ENCODE assay signal across 9 mouse cellular contexts in the genomic region with DNA sequence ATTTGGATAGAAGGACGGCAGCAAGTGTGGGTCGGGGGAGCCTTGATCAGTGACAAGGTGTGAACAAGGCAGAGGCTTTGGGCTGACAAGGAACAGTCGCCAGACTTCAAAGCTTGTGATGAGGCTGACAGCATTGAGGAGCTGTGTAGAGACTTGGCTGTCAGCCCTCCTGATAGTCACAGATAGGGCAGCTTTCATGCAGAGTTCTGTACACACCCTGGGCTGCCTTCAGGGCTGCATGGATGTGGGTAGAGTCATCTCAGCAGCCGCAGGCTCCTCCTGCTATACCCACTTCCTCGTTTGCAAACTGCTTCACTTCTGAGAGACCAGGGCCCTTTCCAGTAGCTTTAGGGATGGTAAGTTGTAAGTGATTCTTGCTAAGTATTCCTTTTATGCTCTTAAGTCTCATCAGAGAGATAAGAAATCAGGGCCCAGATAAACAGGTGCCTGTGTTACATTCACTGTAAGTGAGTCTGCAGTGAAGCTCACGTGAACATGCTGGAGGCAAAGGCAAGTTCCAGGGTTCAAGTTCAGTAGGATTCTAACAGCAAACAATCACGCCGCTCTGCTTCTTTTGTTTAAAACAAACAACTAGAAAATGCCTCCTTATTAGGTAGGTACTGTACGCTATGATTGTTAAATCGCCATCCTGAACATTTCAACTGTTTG. TPM values are rescaled to one million over a fixed set of nuclear protein-coding genes. Genes with fewer than 3 reads are reported as not detected.
DNase-seq lines count a peak whose midpoint lies in the region; ATAC-seq lines count a peak whose summit lies in the region.
"Had no signal": no experiment of that assay in that cellular context is flagged by ENCODE, and none has a peak within 500 bp of the region (broad histone marks: within the 10 kb centered on the region; RNA-seq: fewer than 3 reads in every experiment).

No protein-coding gene starts in this region.

- H3K36me3 ChIP-seq in heart, embryonic 16.5 days (ENCODE audit: control insufficient read depth, insufficient read depth): no peaks in the 10 kb centered on the region
- H3K36me3 ChIP-seq: embryonic facial prominence, embryonic 15.5 days had no signal

- no peak overlapping the region for H3K27ac ChIP-seq in heart, embryonic 16.5 days (ENCODE audit: low read length)
- H3K27ac ChIP-seq: embryonic facial prominence, embryonic 15.5 days had no signal

- peaks cover 17% of the 10 kb centered on the region for H3K4me1 ChIP-seq in heart, embryonic 16.5 days (ENCODE audit: control insufficient read depth, insufficient read depth, low read length)
- H3K4me1 ChIP-seq: embryonic facial prominence, embryonic 15.5 days had no signal

- H3K9me3 ChIP-seq in heart, embryonic 16.5 days (replicated peaks; ENCODE audit: control insufficient read depth, low read length): no peaks in the 10 kb centered on the region
- H3K9me3 ChIP-seq: embryonic facial prominence, embryonic 15.5 days had no signal

- peak; percentile 86 for ATAC-seq in heart, embryonic 16.5 days (replicated peaks; ENCODE audit: extremely low read depth, insufficient read depth, low FRiP score)
- ATAC-seq in megakaryocyte, adult 5-6 weeks (ENCODE audit: poor library complexity, severe bottlenecking): peak; percentile 95

- H3K4me2 ChIP-seq in heart, embryonic 16.5 days (ENCODE audit: low read depth, low read length): peak overlapping the region; percentile 12
- H3K4me2 ChIP-seq: embryonic facial prominence, embryonic 15.5 days had no signal

- 32% methylated on average over 10 of the region's 10 CpGs for WGBS in heart, embryonic 16.5 days

- peaks cover 51% of the 10 kb centered on the region for H3K27me3 ChIP-seq in heart, embryonic 16.5 days (ENCODE audit: control insufficient read depth, insufficient read depth, low read length)
- H3K27me3 ChIP-seq: embryonic facial prominence, embryonic 15.5 days had no signal

- no peak overlapping the region for H3K9ac ChIP-seq in heart, embryonic 16.5 days (ENCODE audit: low read length)
- H3K9ac ChIP-seq: embryonic facial prominence, embryonic 15.5 days had no signal

- peak; percentile 20 for DNase-seq in layer of hippocampus, adult 11-12 months (ENCODE audit: low spot score)
- DNase-seq in layer of hippocampus, postnatal 10 days (ENCODE audit: low spot score in 2 of 2): no peak
- peak; percentile 79 for DNase-seq in thymus, postnatal 25 days
- DNase-seq in adrenal gland, postnatal 25 days: no peak
- DNase-seq in kidney, postnatal 36 days: no peak
- no peak for DNase-seq in frontal cortex, postnatal 25 days (ENCODE audit: low spot score in 2 of 2)

- no peak overlapping the region for H3K4me3 ChIP-seq in heart, embryonic 16.5 days (ENCODE audit: low read length)
- H3K4me3 ChIP-seq: embryonic facial prominence, embryonic 15.5 days had no signal

RNA-seq across cellular contexts. Expression of a gene that starts 14.2 kb away (rescaled TPM):
- 10 to 100 TPM; 95.2 to 98.6 TPM for total RNA-seq in layer of hippocampus, postnatal 10 days (2021)
- polyA plus RNA-seq in heart, embryonic 16.5 days (2015; fragmentation: Nextera tagmentation; extraction: Ambion mirVana): 80.5 and 98.8 TPM in 2 replicates
- total RNA-seq in megakaryocyte, adult 5-6 weeks (2015): 278 and 301 TPM in 2 replicates
- total RNA-seq in megakaryocyte, adult 5-6 weeks (2017): 210 and 223 TPM in 2 replicates
- total RNA-seq in adrenal gland, postnatal 25 days (2021): 172 and 200 TPM in 2 replicates

RNA-seq across cellular contexts. Expression of a gene that starts 55.3 kb away (rescaled TPM):
- 1 to 10 TPM in 1 of 2 experiments, under 1 TPM in 1; 0.34 to 1.1 TPM for total RNA-seq in layer of hippocampus, postnatal 10 days (2021)
- polyA plus RNA-seq in heart, embryonic 16.5 days (2015; fragmentation: Nextera tagmentation; extraction: Ambion mirVana): 0.20 and 0.22 TPM in 2 replicates
- 12.7 and 15.0 TPM in 2 replicates for total RNA-seq in megakaryocyte, adult 5-6 weeks (2015)
- total RNA-seq in megakaryocyte, adult 5-6 weeks (2017): 6.4 and 6.5 TPM in 2 replicates
- not detected in 2 replicates for total RNA-seq in adrenal gland, postnatal 25 days (2021)

RNA-seq across cellular contexts. Expression of a gene that starts 55.3 kb away (rescaled TPM):
- total RNA-seq in layer of hippocampus, postnatal 10 days (2021): under 1 TPM in 1 of 2 experiments, not detected in 1; 0.47 TPM
- polyA plus RNA-seq in heart, embryonic 16.5 days (2015; fragmentation: Nextera tagmentation; extraction: Ambion mirVana): 0.32 TPM in 1 of 2 replicates, not detected in the other
- 0.40 and 1.2 TPM in 2 replicates for total RNA-seq in megakaryocyte, adult 5-6 weeks (2015)
- total RNA-seq in megakaryocyte, adult 5-6 weeks (2017): 2.1 and 5.8 TPM in 2 replicates
- total RNA-seq in adrenal gland, postnatal 25 days (2021): not detected in 2 replicates

Comparison
In these comparisons a context has a peak if more than half of its experiments do, and no peak if none do; other contexts are left out.
1. DNase-seq: peak in layer of hippocampus, adult 11-12 months (single experiment) and thymus, postnatal 25 days (single experiment); none in layer of hippocampus, postnatal 10 days (0 of 2), adrenal gland, postnatal 25 days (single experiment), kidney, postnatal 36 days (0 of 2) and frontal cortex, postnatal 25 days (0 of 2).